Mouse (Mus musculus) liver, embryonic 14.5 days (tissue): ENCODE results near the gene Leng9. TPM values are rescaled to one million over a fixed set of nuclear protein-coding genes. Genes with fewer than 3 reads are reported as not detected.

Experiments used
- ATAC-seq: fragments of 200-750 bp; cut with Nextera tagmentation; 2 replicates; pipeline ENCODE4 v1.8.0; 2017; ENCODE audit warnings: moderate number of reproducible peaks, mild to moderate bottlenecking, moderate library complexity; ENCODE audit not compliant: insufficient read depth
- DNase-seq, 3 experiments: peaks; one replicate each; pipeline ENCODE4 v3.0.0-alpha.2; 2012 to 2013; ENCODE audit warnings: low read depth in 3 of 3, low spot score in 3 of 3
- H3K27ac ChIP-seq: fragments of 300-500 bp; sonication (generic); 2 replicates; pipeline ENCODE4 v1.5.1; 2014; ENCODE audit warnings: moderate library complexity, mild to moderate bottlenecking, control low read depth, inconsistent platforms
- H3K27me3 ChIP-seq: fragments of 300-500 bp; sonication (generic); 2 replicates; pipeline ENCODE4 v1.6.1; 2014; ENCODE audit warnings: mild to moderate bottlenecking, low read length, moderate library complexity; ENCODE audit not compliant: control insufficient read depth, insufficient read depth
- H3K36me3 ChIP-seq: fragments of 300-500 bp; sonication (generic); replicated peaks from 2 replicates; pipeline ENCODE4 v1.6.1; 2014; ENCODE audit warnings: low read depth; ENCODE audit not compliant: control insufficient read depth, insufficient read depth
- H3K4me1 ChIP-seq, 2 experiments: fragments of 200-500 bp in 1 of 2; fragments of 300-500 bp in 1 of 2; sonication (generic) in 1 of 2; replicated peaks; 2 replicates each; pipeline ENCODE4 v1.6.1; 2012 to 2014; ENCODE audit warnings: antibody characterized with exemption in 1 of 2, inconsistent platforms in 1 of 2, low read length in 1 of 2; ENCODE audit not compliant: control insufficient read depth in 2 of 2, insufficient read depth in 2 of 2
- H3K4me2 ChIP-seq: fragments of 300-500 bp; sonication (generic); 2 replicates; pipeline ENCODE4 v1.6.1; 2014; ENCODE audit warnings: low read depth, mild to moderate bottlenecking, control low read depth, moderate library complexity
- H3K4me3 ChIP-seq, 2 experiments: fragments of 200-500 bp in 1 of 2; fragments of 300-500 bp in 1 of 2; sonication (generic) in 1 of 2; 2 replicates each; pipeline ENCODE4 v1.5.1; 2012 to 2014; ENCODE audit warnings: low read depth in 2 of 2, low read length in 2 of 2, mild to moderate bottlenecking in 2 of 2, control low read depth in 1 of 2, inconsistent platforms in 1 of 2, moderate library complexity in 1 of 2; ENCODE audit not compliant: insufficient read depth in 1 of 2
- H3K9ac ChIP-seq: fragments of 300-500 bp; sonication (generic); replicated peaks from 2 replicates; pipeline ENCODE4 v1.6.1; 2014; ENCODE audit warnings: mild to moderate bottlenecking, control low read depth, moderate library complexity
- H3K9me3 ChIP-seq: fragments of 300-500 bp; sonication (generic); 2 replicates; pipeline ENCODE4 v1.6.1; 2016; ENCODE audit warnings: low read length, mixed read lengths; ENCODE audit not compliant: control insufficient read depth
- CTCF ChIP-seq: IDR thresholded peaks from 2 replicates; pipeline ENCODE4 v1.5.1; 2016; ENCODE audit warnings: antibody characterized with exemption, low read depth, control low read depth
- EP300 ChIP-seq: IDR thresholded peaks from 2 replicates; pipeline ENCODE4 v1.6.1; 2016; ENCODE audit warnings: antibody characterized with exemption, low read depth
- WGBS: fragments of 180-500 bp; shearing (Covaris S2); extraction: QIAGEN DNeasy Blood & Tissue Kit; methylation state at CpG from one replicate; pipeline ENCODE4 v1.1.7; 2014; ENCODE audit not compliant: insufficient replicate concordance; 5-methylcytosine and 5-hydroxymethylcytosine counted together
- polyA plus RNA-seq, 2 experiments: library from polyadenylated mRNA; depleted of rRNA in 1 of 2; stranded (reverse) in 1 of 2; unstranded in 1 of 2; fragments of >200 nt; fragmentation: Nextera tagmentation in 1 of 2; extraction: Ambion mirVana in 1 of 2; gene quantifications; 2 replicates each; pipeline versions ENCODE4 v1.2.1 to v1.2.3; 2012 to 2014

Leng9 gene
- polyA plus RNA-seq, 2 experiments: 0.56 to 0.71 TPM

DNA sequence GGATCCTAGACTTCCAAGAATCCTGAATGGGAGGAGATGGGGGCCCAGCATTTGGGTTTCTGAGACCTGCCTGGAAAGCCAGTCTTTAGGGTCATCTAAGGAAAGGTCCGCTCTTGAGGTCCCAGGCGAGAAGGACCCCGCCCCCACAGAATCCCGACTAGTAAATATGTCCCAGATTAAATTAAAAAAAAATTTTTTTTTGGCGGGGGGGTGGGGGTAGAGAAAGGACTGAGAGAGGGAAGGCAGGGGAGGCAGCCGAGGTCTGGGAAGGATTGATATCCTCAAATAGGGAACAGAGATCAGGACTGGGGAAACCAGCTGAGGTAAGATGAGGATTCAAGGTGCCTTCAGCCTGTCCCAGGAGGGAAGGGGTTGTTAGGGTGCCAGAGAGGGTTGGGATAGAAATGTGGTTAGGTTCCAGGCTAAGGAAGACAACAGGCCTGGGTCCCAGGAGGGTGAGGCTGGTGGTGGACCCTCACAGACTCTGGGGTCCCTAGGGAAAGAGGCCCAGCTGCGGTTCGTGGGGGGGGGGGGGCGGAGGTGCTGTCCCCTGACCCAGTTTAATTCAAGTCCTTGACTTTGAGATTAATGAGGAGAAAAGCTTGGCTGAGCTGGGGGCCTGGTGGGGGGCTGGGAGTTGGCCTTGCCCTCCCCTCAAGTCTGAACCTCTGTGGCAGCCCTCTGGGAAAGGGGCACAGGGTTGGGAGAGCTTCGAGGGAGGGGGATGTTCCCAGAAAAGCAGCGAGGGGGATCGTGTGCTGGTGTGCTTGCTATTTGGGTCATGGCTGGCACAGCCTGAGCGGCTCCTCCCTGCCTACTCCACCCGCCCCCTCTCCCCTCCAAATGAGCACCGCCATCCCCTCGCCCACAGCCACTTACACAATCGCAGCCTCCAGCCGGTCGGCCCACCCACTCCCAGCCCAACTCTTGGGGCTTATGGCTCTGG lies 29.9 kb downstream of the Leng9 start:
- no peak overlapping the region for H3K4me2 ChIP-seq
- no peak for ATAC-seq

DNA sequence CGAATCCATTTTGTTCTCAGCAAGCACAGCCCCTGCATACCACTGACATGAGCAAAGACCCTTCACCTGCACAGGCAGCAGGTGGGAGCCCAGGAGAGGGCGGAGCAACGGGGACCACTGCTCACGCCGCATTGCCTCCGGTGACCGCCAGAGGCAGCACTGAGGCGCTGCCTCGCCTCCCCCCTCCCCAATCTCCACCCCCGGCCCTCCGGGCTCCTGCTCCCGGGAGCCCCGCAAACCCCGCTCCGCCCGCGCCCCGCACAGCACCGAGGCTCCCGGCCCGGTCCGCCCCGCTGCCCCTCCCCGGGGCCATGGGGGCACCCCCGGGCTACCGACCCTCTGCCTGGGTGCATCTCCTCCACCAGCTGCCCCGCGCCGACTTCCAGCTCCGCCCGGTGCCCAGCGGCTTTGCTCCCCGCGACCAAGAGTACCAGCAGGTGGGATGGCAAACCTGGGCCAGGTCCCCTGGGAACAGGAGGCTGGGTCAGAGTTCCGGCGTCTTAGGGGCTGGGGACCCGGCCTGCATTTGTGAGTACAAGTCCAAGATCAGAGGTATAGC lies 30.8 kb downstream of the Leng9 start, which contains the start of gene Ttyh1:
Ttyh1 (plus strand) TSS at position 65 of the 559 bp plus-strand sequence.
- no peak within 1 kb of the TSS; the same call in 1 of the 2 replicates for H3K4me2 ChIP-seq
- TF ChIP-seq CTCF (peak; percentile 61), EP300 (no peak)
- 2% methylated on average over 32 of the region's 37 CpGs for WGBS
- H3K4me1 ChIP-seq: no peaks in the 10 kb centered on the region
- no peak within 1 kb of the TSS for H3K9ac ChIP-seq
- ATAC-seq (no peak), DNase-seq (no peak)
- H3K27ac ChIP-seq: no peak within 1 kb of the TSS
- no peak within 1 kb of the TSS for H3K4me3 ChIP-seq
- no peaks in the 10 kb centered on the region for H3K36me3 ChIP-seq
- no peaks in the 10 kb centered on the region for H3K9me3 ChIP-seq
- H3K27me3 ChIP-seq: peaks cover 26% of the 10 kb centered on the region

More for the DNA sequence above, 29.9 kb downstream of the Leng9 start:
- H3K9me3 ChIP-seq: no peaks in the 10 kb centered on the region
- no peaks in the 10 kb centered on the region for H3K4me1 ChIP-seq
- peaks cover 26% of the 10 kb centered on the region for H3K27me3 ChIP-seq
- H3K9ac ChIP-seq: no peak overlapping the region
- H3K4me3 ChIP-seq: no peak overlapping the region
- TF ChIP-seq EP300 (no peak), CTCF (no peak)
- no peak overlapping the region for H3K27ac ChIP-seq
- whole genome bisulfite sequencing: 13% methylated on average over 17 of the region's 19 CpGs
- DNase-seq: no peak
- H3K36me3 ChIP-seq: no peaks in the 10 kb centered on the region

GRCm38 (mm10) chr7:4117050-4117814 lies 32.9 kb downstream of the Leng9 start:
- Histone ChIP-seq H3K27ac (no peak overlapping the region), H3K9me3 (no peaks in the 10 kb centered on the region), H3K4me1 (no peaks in the 10 kb centered on the region), H3K9ac (no peak overlapping the region), H3K4me3 (no peak overlapping the region), H3K27me3 (peaks cover 26% of the 10 kb centered on the region), H3K36me3 (no peaks in the 10 kb centered on the region), H3K4me2 (no peak overlapping the region)
- ATAC-seq (no peak), DNase-seq (no peak)
- WGBS: 47% methylated on average over 8 of the region's 8 CpGs
- no peak for TF ChIP-seq EP300
- TF ChIP-seq CTCF: no peak

DNA sequence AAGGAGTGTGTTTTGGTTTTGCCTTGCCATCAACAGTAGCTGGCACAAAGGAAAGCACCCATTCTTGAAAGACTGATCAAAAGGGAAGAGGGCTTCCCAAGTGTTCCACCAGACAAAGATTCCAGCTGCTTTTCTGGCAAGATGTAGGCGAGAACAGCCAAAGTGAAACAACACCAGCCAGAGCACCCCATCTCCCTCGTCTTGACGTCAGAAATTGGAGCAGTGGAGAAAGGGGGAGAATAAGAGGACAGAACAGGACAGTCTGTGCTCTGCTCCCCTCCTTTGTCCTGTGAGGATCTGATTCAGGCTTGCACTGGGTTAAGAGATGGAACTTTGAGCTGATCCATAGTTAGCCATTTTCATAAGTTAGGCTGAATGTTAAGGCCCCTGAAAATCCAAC lies 38.4 kb downstream of the Leng9 start:
- TF ChIP-seq CTCF: no peak
- no peak for TF ChIP-seq EP300
- no peak overlapping the region for H3K4me2 ChIP-seq
- H3K4me1 ChIP-seq: no peaks in the 10 kb centered on the region
- no peaks in the 10 kb centered on the region for H3K9me3 ChIP-seq
- no peaks in the 10 kb centered on the region for H3K27me3 ChIP-seq
- H3K9ac ChIP-seq: no peak overlapping the region
- ATAC-seq (no peak), DNase-seq (no peak)
- no peak overlapping the region for H3K4me3 ChIP-seq
- no peak overlapping the region for H3K27ac ChIP-seq
- 43% methylated on average over 3 of the region's 3 CpGs for WGBS
- no peaks in the 10 kb centered on the region for H3K36me3 ChIP-seq
